Mouse (Mus musculus) spleen, embryonic (tissue): Measurements from ENCODE around the gene Sars2.

ENCODE experiments used
- CTCF ChIA-PET: fragments of 350-600 bp; sonication (Branson Sonifier 250); formaldehyde crosslinking; loops from one replicate; lab custom pipeline; 2022; lab: Charles Lee

Gene Sars2

DNA sequence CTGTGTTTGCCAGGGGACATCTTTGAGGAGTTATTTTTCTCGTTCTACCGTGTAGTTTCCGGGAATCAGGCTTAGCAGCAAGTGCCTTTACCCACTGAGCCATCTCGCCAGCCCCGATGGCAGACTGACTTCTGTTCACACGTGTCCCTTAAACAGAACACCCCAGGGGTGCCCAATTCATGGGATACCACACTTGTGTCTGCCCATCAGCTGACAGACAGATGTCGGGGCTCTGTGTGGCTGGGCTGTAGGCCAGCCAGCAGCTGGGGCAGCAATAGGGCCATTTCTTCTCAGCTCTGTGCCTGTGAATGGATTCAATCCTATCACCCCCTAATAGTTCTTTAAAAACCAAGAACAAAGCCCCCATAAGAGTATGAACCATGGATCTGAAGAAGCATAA is 33.3 kb downstream of the Sars2 start:
- CTCF ChIA-PET = interaction anchor here (1.2 kb wide), 1 partner anchor 20 kb away, joined by 3 read pairs; no protein-coding TSS in a partner anchor

DNA sequence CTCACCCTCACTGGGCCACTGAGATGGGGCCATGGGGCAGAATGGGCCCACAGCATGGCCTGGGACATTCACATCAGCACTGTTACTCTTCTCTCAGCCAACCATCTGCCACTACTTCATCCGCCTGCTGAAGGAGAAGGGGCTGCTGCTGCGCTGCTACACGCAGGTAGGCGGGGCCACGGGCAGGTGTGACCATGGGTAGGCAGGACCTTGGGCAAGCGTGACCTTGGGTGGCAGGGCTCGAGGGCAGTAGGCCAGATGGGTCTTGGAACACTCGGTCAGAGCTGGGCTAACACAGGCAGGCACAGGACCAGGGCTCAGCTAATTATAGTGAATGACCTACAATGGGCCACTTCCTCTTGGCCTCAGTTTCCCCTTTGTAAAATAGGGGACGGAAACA is 37.0 kb downstream of the Sars2 start:
- CTCF ChIA-PET = no interaction called here

DNA sequence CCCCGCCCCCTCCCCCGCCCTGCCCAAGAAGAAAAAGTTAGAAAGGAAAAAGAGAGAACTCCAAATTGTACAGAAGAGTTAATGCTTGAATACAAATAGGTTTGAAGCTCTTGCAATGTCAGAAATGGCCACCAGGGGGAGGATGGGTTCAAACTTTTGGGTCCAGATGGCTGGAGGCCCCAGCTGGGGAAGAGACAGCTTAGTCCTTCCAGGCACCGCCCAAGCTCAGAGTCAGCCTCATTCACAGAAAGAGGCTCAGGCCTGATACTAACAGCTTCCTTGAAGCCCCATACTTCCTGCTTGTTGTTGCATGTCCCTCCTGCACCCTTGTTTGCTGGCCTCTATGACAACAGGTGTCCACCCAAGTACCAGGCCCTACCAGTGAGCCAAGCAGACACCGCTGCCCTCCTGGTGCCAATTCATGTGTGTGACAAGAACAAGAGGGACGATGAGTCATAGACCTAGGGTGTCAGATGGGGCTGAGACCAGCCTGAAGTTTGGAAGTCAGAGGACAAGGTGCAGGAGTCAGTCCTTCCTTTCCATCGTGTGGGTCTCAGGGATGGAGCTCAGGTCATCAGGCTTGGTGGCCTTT is 38.4 kb downstream of the Sars2 start:
- CTCF ChIA-PET = interaction anchor here (0.5 to 1.7 kb wide), 5 partner anchors 12 to 1929 kb away, joined by 3 to 6 read pairs (median 4); no protein-coding TSS in a partner anchor

DNA sequence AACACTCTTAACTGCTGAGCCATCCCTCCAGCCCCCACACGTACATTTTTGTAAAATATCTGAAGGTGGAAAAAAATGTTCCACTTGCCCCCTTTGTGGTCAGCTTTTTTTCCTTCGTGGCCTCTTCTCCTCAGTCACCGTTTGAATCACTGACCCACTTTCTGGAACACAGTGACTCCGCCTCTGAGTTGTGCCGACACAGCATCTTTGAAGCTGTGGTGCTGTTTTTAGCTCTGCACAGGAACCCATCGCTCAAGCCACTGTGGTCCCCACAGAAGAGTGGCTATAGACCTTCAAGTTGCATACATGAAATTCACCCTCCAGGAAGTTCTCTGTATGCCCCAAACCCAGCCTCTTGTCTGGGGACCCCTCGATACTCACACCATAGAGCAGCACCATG is 39.1 kb downstream of the Sars2 start:
- CTCF ChIA-PET = interaction anchor here (0.5 to 1.7 kb wide), 2 partner anchors 87 to 271 kb away, joined by 4 to 6 read pairs; no protein-coding TSS in a partner anchor

DNA sequence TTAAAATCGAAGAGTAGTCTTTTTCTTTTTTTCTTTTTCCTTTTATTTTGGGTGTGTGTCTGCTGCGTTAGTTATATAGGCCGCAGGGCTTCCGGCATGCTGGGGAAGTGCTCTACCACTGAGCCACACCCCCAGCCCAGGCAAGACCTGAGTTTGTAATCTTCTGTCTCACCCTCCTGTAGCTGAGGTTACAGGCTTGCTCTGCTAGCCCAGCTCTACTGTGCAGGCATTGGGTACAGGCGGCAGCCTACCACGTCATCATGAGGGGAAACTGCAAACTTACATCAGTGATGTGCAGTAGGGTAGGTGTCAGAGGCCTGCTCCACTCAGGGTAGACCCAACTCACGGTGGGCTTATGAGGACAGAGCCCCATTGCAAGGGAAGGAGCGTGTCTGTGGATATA is 39.5 kb downstream of the Sars2 start:
- CTCF ChIA-PET = interaction anchor here (0.5 to 1.7 kb wide), 3 partner anchors 27 to 271 kb away, joined by 3 to 6 read pairs (median 4); partner anchors contain the start of gene Hnrnpl

DNA sequence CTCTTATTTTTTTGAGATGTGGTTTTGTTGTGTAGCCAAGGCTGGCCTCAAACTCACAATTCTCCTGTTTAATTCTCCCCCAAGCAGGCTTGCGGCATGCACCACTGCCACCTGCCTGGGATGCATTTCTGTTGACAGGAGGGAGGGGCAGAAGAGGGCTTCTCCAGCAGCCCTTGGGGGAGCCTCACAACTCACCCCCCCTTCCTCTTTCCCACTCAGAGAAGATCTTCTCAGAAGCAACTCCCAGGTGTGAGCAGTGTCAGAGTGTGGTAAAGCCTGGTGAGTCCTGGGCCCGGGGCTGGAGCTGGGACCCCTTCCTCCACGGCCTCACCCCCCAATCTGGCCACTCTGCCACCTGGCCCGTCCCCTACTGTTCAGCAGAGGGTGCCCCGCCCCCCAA is 43.4 kb downstream of the Sars2 start:
- CTCF ChIA-PET = no interaction called here

DNA sequence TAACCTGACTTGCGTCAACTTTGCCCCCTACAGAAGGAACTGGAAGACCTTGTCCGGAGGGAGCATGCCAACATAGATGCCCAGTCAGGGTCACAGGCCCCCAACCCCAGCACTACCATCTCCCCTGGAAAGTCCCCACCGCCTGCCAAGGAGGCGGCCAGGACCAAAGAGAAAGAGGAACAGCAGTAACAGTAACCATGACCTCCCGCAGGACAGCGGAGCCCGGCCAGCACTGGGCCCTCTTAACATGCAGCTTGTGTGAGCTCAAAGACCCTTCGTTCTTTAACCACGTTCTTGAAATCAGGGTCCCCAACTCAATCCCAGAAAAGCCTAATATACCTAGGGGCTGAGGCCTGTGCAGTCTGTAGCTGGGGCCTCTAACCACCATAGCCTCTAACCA is 46.1 kb downstream of the Sars2 start:
- CTCF ChIA-PET = interaction anchor here (0.6 kb wide), 1 partner anchor 65 kb away, joined by 8 read pairs; no protein-coding TSS in a partner anchor

DNA sequence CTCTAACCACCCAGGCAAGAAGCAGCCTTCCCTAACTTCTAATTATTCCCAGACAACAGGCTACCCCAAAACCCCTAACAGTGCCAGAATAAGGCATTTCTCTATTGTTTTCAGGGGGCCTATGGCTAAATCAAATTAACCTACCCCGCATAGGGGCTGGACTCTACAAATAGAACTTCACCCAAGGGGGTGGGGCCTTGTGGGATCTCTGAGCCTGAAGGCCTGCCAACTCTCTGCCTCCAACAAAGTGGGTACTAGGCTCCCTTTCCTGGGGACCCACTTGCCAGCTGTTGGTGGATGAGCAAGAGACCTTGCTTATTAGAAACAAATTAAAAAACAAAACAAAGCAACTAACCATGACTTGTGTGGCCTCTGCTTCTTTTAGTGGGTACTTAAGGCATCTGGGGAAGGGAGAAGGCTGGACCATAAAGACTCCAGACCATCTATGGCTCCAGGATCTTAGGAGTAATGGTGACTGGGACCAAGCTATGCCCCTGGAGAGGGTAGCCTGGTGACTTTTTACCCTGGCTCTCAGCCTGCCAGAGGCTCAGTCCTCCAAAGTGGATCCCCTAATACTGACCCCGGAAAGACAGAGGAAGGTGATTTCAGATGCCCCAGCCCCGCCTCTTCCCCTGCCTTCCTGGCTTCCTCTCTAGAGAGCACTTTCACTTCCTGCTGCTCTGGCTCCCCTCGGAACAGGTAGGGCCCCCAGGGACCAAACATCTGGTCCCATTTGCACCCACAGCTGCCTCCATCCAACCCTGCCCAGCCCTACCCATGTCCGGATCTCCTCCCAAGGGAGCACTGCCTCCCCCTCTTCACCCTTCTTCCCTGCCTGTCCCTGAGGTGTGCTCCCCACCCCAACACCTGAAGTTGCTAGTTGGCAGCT is 46.8 kb downstream of the Sars2 start, which contains the start of gene Rinl:
Gene Rinl (plus strand): TSS at position 663 of the 889 bp plus-strand sequence.
- CTCF ChIA-PET = interaction anchor here (0.6 kb wide), 2 partner anchors 444 to 1126 kb away, joined by 3 to 5 read pairs; partner anchors contain the start of gene Kcnk6

DNA sequence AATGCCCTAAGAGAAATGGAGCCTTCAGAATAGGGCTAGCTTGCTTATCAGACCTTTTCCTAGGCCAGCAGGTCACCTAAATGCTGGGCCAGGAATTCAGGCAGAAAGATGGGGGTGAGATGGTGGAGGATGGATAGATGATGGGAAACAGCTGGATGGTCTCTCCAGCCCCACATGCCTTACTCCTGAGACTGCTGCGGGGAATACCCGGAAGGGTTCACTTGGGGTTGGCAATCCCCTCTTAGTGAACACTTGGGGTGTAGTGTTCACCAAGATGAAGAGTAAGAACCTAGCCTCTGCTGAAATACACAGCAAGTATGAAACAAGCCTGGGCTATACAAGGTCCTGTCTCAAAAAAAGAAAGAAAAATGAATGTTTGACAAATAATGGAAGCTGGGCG is 47.4 kb downstream of the Sars2 start:
- CTCF ChIA-PET = interaction anchor here (0.6 kb wide), 2 partner anchors 443 to 1126 kb away, joined by 3 to 5 read pairs; partner anchors contain the start of gene Kcnk6

DNA sequence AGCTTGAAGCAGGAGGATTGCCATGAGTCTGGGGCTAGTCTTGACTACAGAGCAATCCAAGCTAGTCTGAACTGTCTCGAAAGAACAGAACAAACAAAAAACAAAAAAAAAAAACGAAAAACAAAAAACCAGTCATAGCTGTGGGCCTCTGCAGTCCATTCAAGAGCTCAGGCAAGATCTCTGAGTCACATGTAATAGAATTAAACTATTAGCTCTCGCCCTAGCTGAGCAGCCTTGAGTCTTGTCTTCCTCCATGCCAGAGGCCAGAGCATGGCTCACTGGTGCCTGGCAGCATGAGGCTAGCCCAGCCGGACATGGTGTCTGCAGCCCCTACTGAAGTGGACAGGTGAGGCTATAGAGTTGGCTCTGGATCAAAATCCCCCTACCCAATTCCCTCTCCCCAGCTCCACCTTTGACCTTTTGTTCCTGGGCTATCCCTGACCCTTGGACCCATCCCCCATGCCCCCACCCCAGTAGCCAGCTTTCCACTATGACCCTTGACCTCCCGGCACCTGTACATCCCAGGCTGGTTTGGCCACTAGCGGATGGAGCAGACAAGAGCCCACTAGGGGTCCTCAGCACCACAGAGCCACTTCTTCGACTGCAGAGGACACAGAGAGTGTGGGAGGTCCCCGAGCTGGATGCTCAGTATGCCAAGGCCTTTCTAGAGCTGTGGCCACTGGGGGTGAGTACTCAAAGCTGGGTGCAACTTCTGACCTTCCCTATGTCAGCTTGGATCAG is 48.4 kb downstream of the Sars2 start:
- CTCF ChIA-PET = interaction anchor here (0.6 to 1.1 kb wide), 3 partner anchors 17 to 48 kb away, joined by 3 to 10 read pairs (median 4); no protein-coding TSS in a partner anchor

DNA sequence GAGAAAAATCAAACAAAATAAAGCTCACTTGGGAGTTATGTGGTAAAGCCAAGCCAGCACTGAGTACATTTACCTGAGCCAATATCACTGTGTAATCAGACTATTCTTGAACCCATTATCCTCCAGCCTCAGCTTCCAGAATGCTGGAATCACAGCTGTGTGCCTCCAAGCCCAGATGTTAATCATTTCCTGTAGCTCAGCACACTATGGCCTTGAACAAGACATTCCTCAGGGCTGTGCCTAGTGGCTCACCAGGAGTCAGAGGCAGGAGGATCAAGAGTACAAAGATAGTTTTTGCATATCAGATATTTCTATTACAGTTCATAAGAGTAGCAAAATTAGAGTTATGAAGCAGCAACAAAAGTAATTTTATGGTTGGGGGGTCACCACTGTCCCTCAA is 49.9 kb downstream of the Sars2 start:
- CTCF ChIA-PET = interaction anchor here (0.6 to 1.0 kb wide), 3 partner anchors 12 to 76 kb away, joined by 3 to 9 read pairs (median 3); no protein-coding TSS in a partner anchor

DNA sequence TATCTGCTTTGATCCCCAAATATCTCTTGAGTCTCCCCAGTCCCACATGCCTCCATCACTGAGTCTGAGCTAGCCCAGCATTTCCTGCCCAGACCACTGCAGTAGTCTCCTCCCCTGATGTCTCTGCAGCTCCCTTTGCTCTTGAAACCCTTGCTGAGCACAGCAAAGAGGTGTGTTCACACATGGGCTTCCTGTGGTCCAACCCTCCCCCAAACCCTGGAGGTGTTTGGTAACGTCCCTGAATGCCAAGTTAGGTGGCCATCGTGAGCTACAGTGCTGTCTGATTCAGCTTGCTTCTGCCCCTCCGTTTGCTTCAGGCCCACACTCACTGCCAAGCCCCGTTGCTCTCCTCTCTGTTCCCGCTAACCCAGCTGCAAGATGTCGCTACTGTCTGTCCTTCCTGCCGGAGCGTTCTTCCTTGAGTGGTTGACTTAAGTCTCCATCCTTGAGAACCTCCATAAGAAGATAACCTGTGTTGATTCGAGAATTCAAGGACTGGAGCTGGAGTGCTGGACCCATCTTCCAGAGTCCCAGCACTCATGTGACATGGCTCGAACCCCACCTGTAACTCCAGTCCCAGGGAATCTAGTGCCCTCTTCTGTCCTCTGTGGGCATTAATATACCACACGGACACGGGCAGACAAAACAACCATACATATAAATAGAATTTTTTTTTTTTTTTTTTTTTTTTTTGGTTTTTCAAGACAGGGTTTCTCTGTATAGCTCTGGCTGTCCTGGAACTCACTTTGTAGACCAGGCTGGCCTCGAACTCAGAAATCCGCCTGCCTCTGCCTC is 50.8 kb downstream of the Sars2 start:
- CTCF ChIA-PET = interaction anchor here (0.6 to 1.1 kb wide), 4 partner anchors 13 to 173 kb away, joined by 3 to 9 read pairs (median 5); no protein-coding TSS in a partner anchor

DNA sequence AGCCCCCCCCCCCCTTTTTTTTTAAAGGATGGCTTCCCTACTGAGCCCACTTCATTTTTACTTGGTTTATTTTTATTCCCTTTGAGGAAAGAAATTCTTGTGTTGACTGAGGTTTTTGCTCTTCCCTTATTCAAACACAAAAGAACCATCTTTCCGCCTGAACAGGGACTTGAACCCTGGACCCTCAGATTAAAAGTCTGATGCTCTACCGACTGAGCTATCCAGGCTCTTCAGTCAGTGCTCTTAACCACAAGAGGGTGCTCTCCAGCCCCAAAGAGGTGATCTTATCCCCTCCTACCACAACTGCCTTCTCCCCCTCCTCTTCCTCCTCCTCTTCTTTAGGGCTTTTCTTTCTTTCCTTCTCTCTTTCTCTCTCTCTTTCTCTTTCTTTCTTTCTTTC is 52.0 kb downstream of the Sars2 start:
- CTCF ChIA-PET = interaction anchor here (1.1 kb wide), 2 partner anchors 33 to 143 kb away, joined by 4 to 9 read pairs; no protein-coding TSS in a partner anchor

DNA sequence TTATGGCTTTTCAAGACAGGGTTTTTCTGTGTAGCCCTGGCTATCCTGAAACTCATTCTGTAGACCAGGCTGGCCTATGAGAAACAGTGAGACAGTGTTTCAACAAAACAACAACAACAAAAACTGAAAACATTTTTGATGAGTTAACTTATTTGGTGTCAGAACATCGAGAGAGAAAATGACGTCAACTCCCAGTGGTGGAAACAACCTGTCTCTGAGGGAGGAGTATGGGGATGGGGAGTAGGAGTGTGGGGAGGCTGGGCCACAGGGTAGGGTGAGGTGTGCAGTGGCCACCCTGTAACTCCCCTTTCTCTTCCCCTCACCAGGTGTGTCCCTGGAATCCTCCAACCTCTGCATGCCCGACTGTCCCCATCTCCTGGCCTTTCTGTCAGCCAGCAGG is 52.7 kb downstream of the Sars2 start:
- CTCF ChIA-PET = interaction anchor here (0.6 to 0.7 kb wide), 2 partner anchors 36 to 78 kb away, joined by 7 to 13 read pairs; no protein-coding TSS in a partner anchor

DNA sequence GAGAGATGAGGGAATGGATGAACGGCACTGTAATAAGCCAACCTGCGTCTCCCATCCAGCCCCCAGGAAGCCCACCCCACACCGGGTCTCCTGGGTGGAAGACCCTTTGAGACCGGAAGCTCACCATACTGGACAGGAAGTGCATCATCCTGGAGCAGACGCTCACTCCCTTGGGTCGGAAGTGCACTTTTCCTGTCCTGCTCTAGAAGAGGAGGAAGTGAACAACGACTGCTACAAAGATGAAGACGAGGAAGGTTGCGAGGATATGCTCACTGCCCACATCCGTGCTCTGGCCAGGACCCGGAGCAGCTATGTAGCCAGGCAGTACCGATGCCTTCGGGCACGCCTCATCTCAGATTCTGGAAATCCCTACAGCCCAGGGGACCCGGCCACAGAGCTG is 54.0 kb downstream of the Sars2 start:
- CTCF ChIA-PET = interaction anchor here (0.6 to 1.5 kb wide), 3 partner anchors 20 to 283 kb away, joined by 3 to 10 read pairs (median 3); no protein-coding TSS in a partner anchor

DNA sequence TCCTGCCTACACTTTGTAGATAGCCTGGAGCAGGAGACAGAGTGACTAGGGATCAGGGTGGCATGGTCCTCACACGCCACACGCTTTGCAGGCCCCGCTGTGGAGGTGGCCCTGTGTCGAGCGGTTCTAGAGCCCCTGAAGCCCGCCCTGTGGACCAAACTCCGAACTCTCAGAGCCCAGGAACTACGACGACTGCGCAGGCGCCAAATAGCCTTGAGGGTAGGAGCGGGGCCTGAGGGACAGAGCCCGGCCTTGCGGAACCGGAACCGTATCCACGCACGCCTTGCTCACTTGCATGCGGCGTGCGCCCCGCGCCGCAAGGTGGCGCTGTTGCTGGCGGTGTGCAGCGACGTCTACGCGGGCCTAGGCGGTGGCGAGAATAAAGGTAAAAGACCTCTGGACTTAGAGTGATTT is 54.8 kb downstream of the Sars2 start:
- CTCF ChIA-PET = interaction anchor here (0.7 kb wide), 1 partner anchor 72 kb away, joined by 3 read pairs; no protein-coding TSS in a partner anchor

DNA sequence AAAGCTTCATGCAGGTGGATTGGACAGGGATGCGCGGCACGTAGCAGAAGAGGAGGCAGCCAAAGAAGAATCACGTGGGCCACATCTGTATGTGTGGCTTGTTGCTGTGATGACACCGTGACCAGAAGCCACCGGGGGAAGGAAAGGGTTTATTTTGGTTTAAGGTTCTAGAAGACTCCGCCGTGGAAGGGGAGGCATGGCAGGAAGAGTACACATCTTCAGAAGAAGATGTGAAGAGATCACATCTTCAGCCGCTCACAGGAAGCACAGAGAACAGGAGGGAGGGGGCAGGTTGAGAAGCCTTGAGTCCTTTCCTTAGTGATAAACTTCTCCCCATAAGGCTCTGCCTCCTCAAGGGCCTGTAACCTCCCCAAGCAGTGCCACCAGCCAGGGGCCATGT is 58.2 kb downstream of the Sars2 start:
- CTCF ChIA-PET = interaction anchor here (0.5 to 0.6 kb wide), 2 partner anchors 368 to 1248 kb away, joined by 4 to 5 read pairs; no protein-coding TSS in a partner anchor

DNA sequence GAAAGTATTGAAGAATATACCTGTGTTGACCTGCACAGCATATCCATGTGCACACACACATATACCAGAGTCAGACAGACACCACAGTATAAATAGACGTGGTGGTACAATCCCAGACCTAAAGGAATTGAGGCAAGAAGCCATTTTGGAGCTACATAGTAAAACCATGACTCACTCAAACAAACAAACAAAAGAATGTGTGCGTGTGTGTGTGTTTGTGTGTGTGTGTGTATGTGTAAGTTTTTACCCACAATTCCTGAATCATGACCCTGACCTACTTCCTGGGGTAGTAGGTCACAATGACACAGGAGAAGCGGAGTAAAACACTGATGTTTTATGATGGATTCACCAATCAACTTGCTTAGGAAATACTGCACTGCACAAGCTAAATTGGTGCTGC is 59.7 kb downstream of the Sars2 start:
- CTCF ChIA-PET = no interaction called here

DNA sequence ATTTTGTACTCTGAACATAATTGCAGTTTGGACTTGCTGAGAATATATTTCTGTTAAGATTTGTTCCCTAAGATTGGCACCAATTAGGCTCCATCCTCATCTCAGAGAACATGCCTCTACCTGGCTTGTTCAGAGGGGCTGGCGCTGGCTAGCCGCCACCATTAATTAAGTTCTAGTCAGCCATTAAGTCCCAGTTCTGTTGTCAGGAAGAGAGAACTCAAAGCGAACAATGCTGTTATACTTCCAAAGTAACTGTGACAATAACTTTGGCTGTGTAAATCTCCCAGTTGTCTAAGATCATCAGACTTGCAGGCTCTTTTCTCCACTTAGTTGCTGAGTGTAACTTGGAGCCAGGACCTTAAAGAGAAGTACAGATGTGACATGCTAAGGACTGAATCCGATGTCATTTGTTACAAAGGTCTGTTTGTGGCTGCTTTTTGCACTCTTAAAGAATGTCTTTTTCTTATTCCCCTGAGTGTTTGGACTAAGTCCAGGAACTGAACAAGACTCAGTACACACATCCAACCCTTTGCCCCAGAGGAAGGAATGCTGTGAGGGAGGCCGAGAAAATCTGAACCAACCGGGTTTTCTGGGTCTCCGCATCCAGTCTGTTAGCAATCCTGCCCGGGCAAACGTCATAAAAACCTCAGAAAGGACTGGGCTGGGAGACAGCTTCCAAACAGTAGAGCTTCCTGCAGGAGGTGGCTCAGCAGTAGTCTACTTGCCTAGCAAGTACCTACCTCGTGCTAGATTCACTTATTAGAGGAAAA is 60.3 kb downstream of the Sars2 start:
- CTCF ChIA-PET = no interaction called here
